Mouse (Mus musculus) embryonic facial prominence, embryonic 11.5 days (tissue): Measurements from ENCODE around the gene Smcp. TPM values are rescaled to one million over a fixed set of nuclear protein-coding genes. Genes with fewer than 3 reads are reported as not detected.

Source experiments
- ATAC-seq: fragments of 200-750 bp; cut with Nextera tagmentation; replicated peaks from 2 replicates; pipeline ENCODE4 v1.8.0; 2017; ENCODE audit warnings: low read depth; ENCODE audit not compliant: insufficient number of reproducible peaks, low FRiP score, low TSS enrichment
- DNase-seq: peaks from one replicate; pipeline ENCODE4 v3.0.0-alpha.2; 2015; ENCODE audit warnings: low spot score
- H3K27ac ChIP-seq: fragments of 300-500 bp; sonication (generic); replicated peaks from 2 replicates; pipeline ENCODE4 v1.5.1; 2014; ENCODE audit warnings: mild to moderate bottlenecking, low read depth, low read length, control low read depth
- H3K27me3 ChIP-seq: fragments of 300-500 bp; sonication (generic); 2 replicates; pipeline ENCODE4 v1.6.1; 2014; ENCODE audit warnings: mild to moderate bottlenecking, low read length, moderate library complexity, mixed read lengths; ENCODE audit not compliant: control insufficient read depth, insufficient read depth
- H3K36me3 ChIP-seq: fragments of 300-500 bp; sonication (generic); replicated peaks from 2 replicates; pipeline ENCODE4 v1.6.1; 2014; ENCODE audit warnings: low read depth, mild to moderate bottlenecking, low read length, moderate library complexity, mixed read lengths; ENCODE audit not compliant: control insufficient read depth, insufficient read depth
- H3K4me1 ChIP-seq: fragments of 300-500 bp; sonication (generic); 2 replicates; pipeline ENCODE4 v1.6.1; 2014; ENCODE audit warnings: low read length, mixed read lengths; ENCODE audit not compliant: control insufficient read depth, insufficient read depth
- H3K4me2 ChIP-seq: fragments of 300-500 bp; sonication (generic); 2 replicates; pipeline ENCODE4 v1.6.1; 2014; ENCODE audit warnings: low read depth, mild to moderate bottlenecking, control low read depth, low read length, moderate library complexity
- H3K4me3 ChIP-seq: fragments of 300-500 bp; sonication (generic); 2 replicates; pipeline ENCODE4 v1.5.1; 2014; ENCODE audit warnings: low read depth, low read length, control low read depth
- H3K9ac ChIP-seq: fragments of 300-500 bp; sonication (generic); replicated peaks from 2 replicates; pipeline ENCODE4 v1.6.1; 2014; ENCODE audit warnings: mild to moderate bottlenecking, control low read depth, low read length
- H3K9me3 ChIP-seq: fragments of 300-500 bp; sonication (generic); replicated peaks from 2 replicates; pipeline ENCODE4 v1.6.1; 2016; ENCODE audit warnings: mild to moderate bottlenecking, low read length, inconsistent platforms, mixed read lengths; ENCODE audit not compliant: control insufficient read depth
- WGBS: fragments of 180-500 bp; shearing (Covaris S2); extraction: QIAGEN DNeasy Blood & Tissue Kit; methylation state at CpG from one replicate; pipeline ENCODE4 v1.1.7; 2014; 5-methylcytosine and 5-hydroxymethylcytosine counted together
- polyA plus RNA-seq: library from polyadenylated mRNA; unstranded; fragments of >200 nt; fragmentation: Nextera tagmentation; extraction: Ambion mirVana; gene quantifications from 2 replicates; pipeline ENCODE4 v1.2.1, GENCODE M21; 2014

The Smcp gene
- polyA plus RNA-seq, 1 experiment from 2014 or later = not detected

- DNase-seq (no peak), ATAC-seq (no peak)
- Histone ChIP-seq H3K27ac (no peak overlapping the region), H3K27me3 (no peaks in the 10 kb centered on the region), H3K4me2 (no peak overlapping the region), H3K4me1 (no peaks in the 10 kb centered on the region), H3K9ac (no peak overlapping the region), H3K36me3 (no peaks in the 10 kb centered on the region), H3K9me3 (no peaks in the 10 kb centered on the region), H3K4me3 (no peak overlapping the region)
- 64% methylated on average over 2 of the region's 2 CpGs for WGBS
Measured at GRCm38 (mm10) chr3:92572514-92573155, 16.2 kb downstream of the Smcp start.

DNA sequence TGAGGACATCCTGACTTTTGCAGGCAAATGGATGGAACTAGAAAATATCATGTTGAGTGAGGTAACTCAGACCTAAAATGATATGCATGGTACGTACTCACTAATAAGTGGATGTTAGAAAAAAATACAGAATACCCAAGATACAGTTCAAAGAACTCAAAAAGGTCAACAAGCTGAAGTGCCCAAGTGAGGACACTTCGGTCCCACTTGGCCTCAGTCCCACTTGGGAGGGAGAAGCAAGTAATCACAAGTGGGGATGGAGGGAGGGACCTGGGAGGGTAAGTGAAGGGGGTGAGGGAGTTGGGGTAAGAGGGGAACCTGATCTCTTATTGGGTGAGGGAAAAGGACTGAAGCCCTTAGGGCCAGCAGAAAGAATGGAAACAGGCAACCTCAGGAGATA is 20.0 kb downstream of the Smcp start:
- Histone ChIP-seq H3K9me3 (no peaks in the 10 kb centered on the region), H3K4me2 (no peak overlapping the region), H3K36me3 (no peaks in the 10 kb centered on the region), H3K9ac (no peak overlapping the region), H3K27me3 (no peaks in the 10 kb centered on the region), H3K27ac (no peak overlapping the region), H3K4me1 (no peaks in the 10 kb centered on the region), H3K4me3 (no peak overlapping the region)
- ATAC-seq (no peak), DNase-seq (no peak)
- 89% methylated on average over 2 of the region's 2 CpGs for WGBS

DNA sequence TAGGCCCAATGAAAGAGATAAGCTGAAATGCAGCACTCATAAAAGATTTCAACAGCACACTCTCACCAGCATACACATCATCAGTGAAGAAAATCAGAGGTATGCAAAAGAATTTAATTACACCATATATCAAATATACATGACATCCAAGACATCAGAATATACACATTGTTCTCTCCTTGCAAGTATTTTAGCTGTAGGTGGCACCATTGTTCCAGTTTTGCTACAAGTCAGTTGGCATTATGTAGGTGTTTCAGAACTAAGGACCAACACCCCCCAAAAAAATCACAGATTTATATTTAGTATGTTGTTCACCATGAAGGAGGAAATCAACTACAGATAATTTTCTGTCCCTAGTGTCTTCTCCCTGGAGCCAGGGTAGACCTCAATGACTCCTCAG is 23.4 kb downstream of the Smcp start:
- Histone ChIP-seq H3K9me3 (no peaks in the 10 kb centered on the region), H3K4me2 (no peak overlapping the region), H3K9ac (no peak overlapping the region), H3K36me3 (no peaks in the 10 kb centered on the region), H3K4me3 (no peak overlapping the region), H3K4me1 (no peaks in the 10 kb centered on the region), H3K27me3 (no peaks in the 10 kb centered on the region), H3K27ac (no peak overlapping the region)
- ATAC-seq (no peak), DNase-seq (no peak)

GRCm38 (mm10) chr3:92534411-92534810 is 54.4 kb downstream of the Smcp start, which contains the start of gene 2310046K23Rik:
TSS of gene 2310046K23Rik (minus strand) at chr3:92534511.
- H3K4me1 ChIP-seq = no peaks in the 10 kb centered on the region
- 83% methylated on average over 3 of the region's 3 CpGs for WGBS
- no peaks in the 10 kb centered on the region for H3K9me3 ChIP-seq
- ATAC-seq (no peak), DNase-seq (no peak)
- no peak within 1 kb of the TSS for H3K4me2 ChIP-seq
- H3K9ac ChIP-seq = no peak within 1 kb of the TSS
- no peak within 1 kb of the TSS for H3K27ac ChIP-seq
- no peak within 1 kb of the TSS for H3K4me3 ChIP-seq
- no peaks in the 10 kb centered on the region for H3K36me3 ChIP-seq
- H3K27me3 ChIP-seq = no peaks in the 10 kb centered on the region

Other genes with a start within 250 kb of the Smcp start
- not detected in 2 replicates for gene Sprr2d, start 249.9 kb downstream of the Smcp start, polyA plus RNA-seq
- not detected in 2 replicates for gene Sprr2e, start 236.9 kb downstream of the Smcp start, polyA plus RNA-seq
- not detected in 2 replicates for gene Sprr2f, start 223.8 kb downstream of the Smcp start, polyA plus RNA-seq
- not detected in 2 replicates for gene Sprr2h, start 203.3 kb downstream of the Smcp start, polyA plus RNA-seq
- not detected in 2 replicates for gene Sprr2i, start 181.0 kb downstream of the Smcp start, polyA plus RNA-seq
- not detected in 2 replicates for gene Sprr2j-ps, start 170.9 kb downstream of the Smcp start, polyA plus RNA-seq
- gene Gm9774, start 159.6 kb downstream of the Smcp start, polyA plus RNA-seq = 5.4 and 6.7 TPM in 2 replicates
- not detected in 2 replicates for gene Sprr2k, start 156.4 kb downstream of the Smcp start, polyA plus RNA-seq
- not detected in 2 replicates for gene Sprr1b, start 150.2 kb downstream of the Smcp start, polyA plus RNA-seq
- gene Sprr3, start 130.3 kb downstream of the Smcp start, polyA plus RNA-seq = not detected in 2 replicates
- 0.36 TPM in 1 of 2 replicates, not detected in the other for gene Sprr1a, start 103.1 kb downstream of the Smcp start, polyA plus RNA-seq
- gene Sprr4, start 88.5 kb downstream of the Smcp start, polyA plus RNA-seq = not detected in 2 replicates
- gene 2310046K23Rik, start 54.5 kb downstream of the Smcp start, polyA plus RNA-seq = not detected in 2 replicates
- 0.17 TPM in 1 of 2 replicates, not detected in the other for gene Ivl, start 15.3 kb downstream of the Smcp start, polyA plus RNA-seq
- not detected in 2 replicates for gene 2210017I01Rik, start 18.5 kb upstream of the Smcp start, polyA plus RNA-seq
- gene Lce6a, start 32.7 kb upstream of the Smcp start, polyA plus RNA-seq = not detected in 2 replicates
- not detected in 2 replicates for gene Lce1a1, start 59.3 kb upstream of the Smcp start, polyA plus RNA-seq
- gene Lce1b, start 67.9 kb upstream of the Smcp start, polyA plus RNA-seq = not detected in 2 replicates
- not detected in 2 replicates for gene Lce1a2, start 81.3 kb upstream of the Smcp start, polyA plus RNA-seq
- gene Lce1c, start 90.2 kb upstream of the Smcp start, polyA plus RNA-seq = not detected in 2 replicates
- gene Lce1d, start 98.2 kb upstream of the Smcp start, polyA plus RNA-seq = not detected in 2 replicates
- not detected in 2 replicates for gene Lce1e, start 120.1 kb upstream of the Smcp start, polyA plus RNA-seq
- gene Lce1f, start 131.4 kb upstream of the Smcp start, polyA plus RNA-seq = not detected in 2 replicates
- gene Gm38119, start 150.1 kb upstream of the Smcp start, polyA plus RNA-seq = not detected in 2 replicates
- gene Lce1g, start 163.3 kb upstream of the Smcp start, polyA plus RNA-seq = not detected in 2 replicates
- not detected in 2 replicates for gene Lce1h, start 176.1 kb upstream of the Smcp start, polyA plus RNA-seq
- not detected in 2 replicates for gene Lce1i, start 189.9 kb upstream of the Smcp start, polyA plus RNA-seq
- gene Lce1j, start 201.5 kb upstream of the Smcp start, polyA plus RNA-seq = not detected in 2 replicates
- gene Lce1k, start 218.9 kb upstream of the Smcp start, polyA plus RNA-seq = not detected in 2 replicates
- not detected in 2 replicates for gene Kprp, start 238.2 kb upstream of the Smcp start, polyA plus RNA-seq